Mouse (Mus musculus) G1E (cell line): ENCODE data around the gene Ccdc151.

Experiments
- CTCF ChIP-seq: IDR thresholded peaks from 2 replicates; pipeline ENCODE4 v1.5.1; 2012; ENCODE audit warnings: low read depth, low read length, inconsistent platforms, mixed read lengths
- GATA1 ChIP-seq: IDR thresholded peaks from 2 replicates; pipeline ENCODE4 v1.6.1; 2012; ENCODE audit warnings: borderline replicate concordance, low read length, inconsistent platforms, mixed read lengths

GRCm38 (mm10) chr9:22028467-22028866, 26.0 kb upstream of the Ccdc151 start:
- TF ChIP-seq CTCF (no peak), GATA1 (no peak)
